Mouse (Mus musculus): ENCODE data around the gene Bap1.
A peak's percentile ranks its signal among the peaks of the same experiment; 100 is the strongest.

The Bap1 gene

GRCm38 (mm10) chr14:31233996-31234591, 17.2 kb upstream of the Bap1 start:
- peak; percentile 53 to 83 for DNase-seq

GRCm38 (mm10) chr14:31237101-31237882, 14.0 kb upstream of the Bap1 start:
- DNase-seq: no peak

- DNase-seq: no peak
These were observed 10.7 kb upstream of the Bap1 start for GRCm38 (mm10) chr14:31240528-31240927.

- DNase-seq: no peak
These were observed 6.5 kb upstream of the Bap1 start for GRCm38 (mm10) chr14:31244777-31245176.

- no peak for DNase-seq
These were observed 5.3 kb upstream of the Bap1 start for GRCm38 (mm10) chr14:31245946-31246345.

GRCm38 (mm10) chr14:31248396-31248795, 2.9 kb upstream of the Bap1 start:
- no peak for DNase-seq

GRCm38 (mm10) chr14:31250222-31251083, 797 bp upstream of the Bap1 start:
- DNase-seq: no peak

- DNase-seq: no peak
These were observed 376 bp downstream of the Bap1 start for GRCm38 (mm10) chr14:31251626-31252025.

GRCm38 (mm10) chr14:31252091-31252490, 841 bp downstream of the Bap1 start:
- DNase-seq: no peak

GRCm38 (mm10) chr14:31258476-31259050, 7.3 kb downstream of the Bap1 start:
- peak; percentile 77 to 80 for DNase-seq

GRCm38 (mm10) chr14:31260374-31260773, 9.1 kb downstream of the Bap1 start:
- no peak for DNase-seq

GRCm38 (mm10) chr14:31260932-31261331, 9.7 kb downstream of the Bap1 start:
- DNase-seq: no peak

GRCm38 (mm10) chr14:31267649-31268048, 16.4 kb downstream of the Bap1 start:
- no peak for DNase-seq

- DNase-seq: no peak
These were observed 17.2 kb downstream of the Bap1 start for GRCm38 (mm10) chr14:31268301-31269001.

- DNase-seq: no peak
These were observed 18.3 kb downstream of the Bap1 start for GRCm38 (mm10) chr14:31269456-31270100.

- no peak for DNase-seq
These were observed 19.9 kb downstream of the Bap1 start for GRCm38 (mm10) chr14:31271121-31271520.

GRCm38 (mm10) chr14:31272164-31272563, 20.9 kb downstream of the Bap1 start:
- DNase-seq: peak; percentile 42 to 82

- DNase-seq: no peak
These were observed 34.5 kb downstream of the Bap1 start for GRCm38 (mm10) chr14:31285728-31286127.
